Mouse (Mus musculus) E14TG2a.4 (cell line): ENCODE results near the gene Cftr.

Experiments
- CTCF ChIP-seq: conservative IDR thresholded peaks from 2 replicates; pipeline ENCODE4 v1.5.1; 2014; ENCODE audit warnings: low read length
- NANOG ChIP-seq: IDR thresholded peaks from 2 replicates; pipeline ENCODE4 v1.6.1; 2014; ENCODE audit warnings: borderline replicate concordance, low read length, mixed read lengths
- POU5F1 ChIP-seq: IDR thresholded peaks from 2 replicates; pipeline ENCODE4 v1.6.1; 2014; ENCODE audit warnings: low read length, borderline replicate concordance

DNA sequence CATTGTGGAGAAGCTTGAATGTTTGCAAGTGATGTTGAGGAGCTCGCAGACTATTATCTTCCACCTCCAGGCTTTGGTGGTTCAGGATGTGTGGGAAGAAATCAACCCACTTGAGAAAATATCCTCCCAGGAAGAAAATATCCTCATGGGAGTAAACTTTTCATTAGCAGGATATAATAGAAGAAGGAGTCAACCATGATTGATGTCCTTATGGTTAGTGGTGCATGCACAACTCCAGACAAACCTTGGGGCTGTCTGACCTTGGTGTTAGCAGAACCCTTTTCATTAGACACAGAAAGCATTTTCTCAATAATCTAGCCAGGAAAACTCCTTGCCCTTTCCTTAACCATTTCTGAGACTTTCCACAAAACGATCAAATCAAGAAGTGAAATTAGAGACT, 173.8 kb downstream of the Cftr start:
- no peak for TF ChIP-seq CTCF
- TF ChIP-seq NANOG, result no peak
- TF ChIP-seq POU5F1, result no peak
